8 mouse cellular contexts compared by ENCODE assay signal in genomic region chr2:165493587-165494210, GRCm38 (mm10). TPM values are rescaled to one million over a fixed set of nuclear protein-coding genes. Genes with fewer than 3 reads are reported as not detected.
DNase-seq lines count a peak whose midpoint lies in the region; ATAC-seq lines count a peak whose summit lies in the region.

No protein-coding gene starts in this region.

- H3K4me2 ChIP-seq in lung, embryonic 16.5 days (ENCODE audit: low read depth, low read length): peak overlapping the region; percentile 88
- peak overlapping the region; percentile 84 for H3K4me2 ChIP-seq in midbrain, embryonic 12.5 days (replicated peaks)

- no peaks in the 10 kb centered on the region for H3K27me3 ChIP-seq in lung, embryonic 16.5 days (ENCODE audit: control insufficient read depth, insufficient read depth, low read depth, low read length)
- H3K27me3 ChIP-seq in midbrain, embryonic 12.5 days: 0 out of 2 replicates have a peak, but pooled peaks cover 3% of the 10 kb centered on the region

- peaks cover 6% of the 10 kb centered on the region for H3K36me3 ChIP-seq in lung, embryonic 16.5 days (ENCODE audit: control insufficient read depth, insufficient read depth, low read length)
- peaks cover 20% of the 10 kb centered on the region for H3K36me3 ChIP-seq in midbrain, embryonic 12.5 days

- no peaks in the 10 kb centered on the region for H3K9me3 ChIP-seq in lung, embryonic 16.5 days (ENCODE audit: control insufficient read depth, low read length)
- H3K9me3 ChIP-seq in midbrain, embryonic 12.5 days: no peaks in the 10 kb centered on the region

- H3K4me3 ChIP-seq in lung, embryonic 16.5 days (ENCODE audit: low read length): peak overlapping the region; percentile 71
- peak overlapping the region; percentile 80 for H3K4me3 ChIP-seq in midbrain, embryonic 12.5 days

- no peak for DNase-seq in lung, postnatal 36 days
- DNase-seq in cerebellum, postnatal 10 days: peak; percentile 39 to 49
- DNase-seq in frontal cortex, postnatal 10 days (ENCODE audit: low spot score in 2 of 2): peak; percentile 54 to 79
- DNase-seq in left cerebral cortex, adult 18-20 months (ENCODE audit: low spot score in 2 of 2): peak; percentile 21 to 27
- no peak for DNase-seq in urinary bladder, postnatal 25 days (ENCODE audit: low spot score)
- DNase-seq in thymus, postnatal 25 days: no peak

- H3K9ac ChIP-seq in lung, embryonic 16.5 days (ENCODE audit: low read length): peak overlapping the region; percentile 80
- peak overlapping the region; percentile 83 for H3K9ac ChIP-seq in midbrain, embryonic 12.5 days (replicated peaks)

- 24% methylated on average over 17 of the region's 17 CpGs for WGBS in lung, embryonic 16.5 days
- 6% methylated on average over 17 of the region's 17 CpGs for WGBS in midbrain, embryonic 12.5 days

- H3K27ac ChIP-seq in lung, embryonic 16.5 days (ENCODE audit: low read length): no peak overlapping the region
- H3K27ac ChIP-seq in midbrain, embryonic 12.5 days (replicated peaks): peak overlapping the region; percentile 88

- peaks cover 10% of the 10 kb centered on the region for H3K4me1 ChIP-seq in lung, embryonic 16.5 days (replicated peaks; ENCODE audit: control insufficient read depth, insufficient read depth, low read length)
- peaks cover 24% of the 10 kb centered on the region for H3K4me1 ChIP-seq in midbrain, embryonic 12.5 days

- 0 out of 2 replicates have a peak, but pooled peaks have one; percentile 1 for ATAC-seq in lung, embryonic 16.5 days (ENCODE audit: low read depth)
- peak; percentile 70 for ATAC-seq in midbrain, embryonic 12.5 days (ENCODE audit: low FRiP score, low read depth)

RNA-seq across cellular contexts. Expression of gene Trp53rka, which starts 0.6 kb away (rescaled TPM):
- 29.4 and 30.6 TPM in 2 replicates for polyA plus RNA-seq in lung, embryonic 16.5 days (2015; fragmentation: Nextera tagmentation; extraction: Ambion mirVana)
- total RNA-seq in left cerebral cortex, adult 18-20 months (2021): 10 to 100 TPM; 22.9 to 23.4 TPM
- polyA plus RNA-seq in midbrain, embryonic 12.5 days (2016; fragmentation: Nextera tagmentation; extraction: Ambion mirVana): 50.6 and 53.2 TPM in 2 replicates

RNA-seq across cellular contexts. Expression of gene Slc2a10, which starts 9.9 kb away (rescaled TPM):
- 12.7 and 13.1 TPM in 2 replicates for polyA plus RNA-seq in lung, embryonic 16.5 days (2015; fragmentation: Nextera tagmentation; extraction: Ambion mirVana)
- total RNA-seq in left cerebral cortex, adult 18-20 months (2021): under 1 TPM; 0.87 to 0.95 TPM
- 4.4 and 4.6 TPM in 2 replicates for polyA plus RNA-seq in midbrain, embryonic 12.5 days (2016; fragmentation: Nextera tagmentation; extraction: Ambion mirVana)

RNA-seq across cellular contexts. Expression of gene Slc13a3, which starts 20.7 kb away (rescaled TPM):
- polyA plus RNA-seq in lung, embryonic 16.5 days (2015; fragmentation: Nextera tagmentation; extraction: Ambion mirVana): 0.57 and 0.80 TPM in 2 replicates
- 10 to 100 TPM; 17.5 to 21.1 TPM for total RNA-seq in left cerebral cortex, adult 18-20 months (2021)
- polyA plus RNA-seq in midbrain, embryonic 12.5 days (2016; fragmentation: Nextera tagmentation; extraction: Ambion mirVana): 2.4 and 2.6 TPM in 2 replicates

Comparison
In these comparisons a context has a peak if more than half of its experiments do, and no peak if none do; other contexts are left out.
1. DNase-seq: peak in cerebellum, postnatal 10 days (2 of 2), frontal cortex, postnatal 10 days (2 of 2) and left cerebral cortex, adult 18-20 months (2 of 2); none in lung, postnatal 36 days (single experiment), urinary bladder, postnatal 25 days (single experiment) and thymus, postnatal 25 days (single experiment).